Mouse (Mus musculus): ENCODE results near the gene Ldlrad2.
"Not testable (repeated sequence)": the region's sequence is repeated elsewhere in the genome, so short reads cannot be mapped to it uniquely, and the experiment has no call there.

The Ldlrad2 gene

GRCm38 (mm10) chr4:137574469-137574868 lies at the start of gene Ldlrad2:
Gene Ldlrad2 (minus strand): TSS chr4:137574569.
- no peak for DNase-seq

- no peak for DNase-seq
Measured at GRCm38 (mm10) chr4:137622847-137623246, 48.5 kb upstream of the Ldlrad2 start.

GRCm38 (mm10) chr4:137610256-137610655 lies 35.9 kb upstream of the Ldlrad2 start:
- no peak for DNase-seq

GRCm38 (mm10) chr4:137609702-137610101 lies 35.3 kb upstream of the Ldlrad2 start:
- no peak for DNase-seq

GRCm38 (mm10) chr4:137609281-137609680 lies 34.9 kb upstream of the Ldlrad2 start:
- DNase-seq: no peak

GRCm38 (mm10) chr4:137607023-137607422 lies 32.7 kb upstream of the Ldlrad2 start:
- DNase-seq: no peak

- DNase-seq: no peak
Measured at GRCm38 (mm10) chr4:137603449-137604171, 29.2 kb upstream of the Ldlrad2 start.

- DNase-seq: no peak
Measured at GRCm38 (mm10) chr4:137598577-137598976, 24.2 kb upstream of the Ldlrad2 start.

GRCm38 (mm10) chr4:137597098-137597630 lies 22.8 kb upstream of the Ldlrad2 start:
- no peak for DNase-seq

- DNase-seq: no peak
Measured at GRCm38 (mm10) chr4:137594496-137595270, 20.3 kb upstream of the Ldlrad2 start.

GRCm38 (mm10) chr4:137593601-137594495 lies 19.5 kb upstream of the Ldlrad2 start, which contains the start of gene Usp48:
Gene Usp48 (plus strand): TSS chr4:137593755.
- DNase-seq: peak; percentile 99

- DNase-seq: no peak
Measured at GRCm38 (mm10) chr4:137590961-137591360, 16.6 kb upstream of the Ldlrad2 start.

GRCm38 (mm10) chr4:137589586-137589985 lies 15.2 kb upstream of the Ldlrad2 start:
- DNase-seq: no peak

GRCm38 (mm10) chr4:137589095-137589494 lies 14.7 kb upstream of the Ldlrad2 start:
- not testable (repeated sequence) for DNase-seq

GRCm38 (mm10) chr4:137581815-137582214 lies 7.4 kb upstream of the Ldlrad2 start:
- peak; percentile 42 for DNase-seq

GRCm38 (mm10) chr4:137580299-137580698 lies 5.9 kb upstream of the Ldlrad2 start:
- DNase-seq: no peak

- no peak for DNase-seq
Measured at GRCm38 (mm10) chr4:137579789-137580188, 5.4 kb upstream of the Ldlrad2 start.

GRCm38 (mm10) chr4:137578181-137578845 lies 3.9 kb upstream of the Ldlrad2 start:
- peak; percentile 80 for DNase-seq

GRCm38 (mm10) chr4:137577486-137577885 lies 3.1 kb upstream of the Ldlrad2 start:
- DNase-seq: no peak

- DNase-seq: no peak
Measured at GRCm38 (mm10) chr4:137569873-137570272, 4.5 kb downstream of the Ldlrad2 start.

GRCm38 (mm10) chr4:137556673-137557210 lies 17.6 kb downstream of the Ldlrad2 start:
- no peak for DNase-seq

- DNase-seq: no peak
Measured at GRCm38 (mm10) chr4:137553466-137553865, 20.9 kb downstream of the Ldlrad2 start.
